Mouse (Mus musculus) midbrain, embryonic 15.5 days (tissue): Measurements from ENCODE around the gene Gm12258. TPM values are rescaled to one million over a fixed set of nuclear protein-coding genes. Genes with fewer than 3 reads are reported as not detected.

Experiments used
- ATAC-seq: fragments of 200-750 bp; cut with Nextera tagmentation; replicated peaks from 2 replicates; pipeline ENCODE4 v1.8.0; 2017; ENCODE audit warnings: moderate TSS enrichment
- H3K27ac ChIP-seq: fragments of 300-500 bp; sonication (generic); 2 replicates; pipeline ENCODE4 v1.5.1; 2015; ENCODE audit warnings: mild to moderate bottlenecking, inconsistent platforms
- H3K27me3 ChIP-seq: fragments of 300-500 bp; sonication (generic); replicated peaks from 2 replicates; pipeline ENCODE4 v1.6.1; 2015; ENCODE audit warnings: inconsistent platforms
- H3K36me3 ChIP-seq: fragments of 300-500 bp; sonication (generic); replicated peaks from 2 replicates; pipeline ENCODE4 v1.6.1; 2015; ENCODE audit warnings: inconsistent platforms
- H3K4me1 ChIP-seq: fragments of 300-500 bp; sonication (generic); 2 replicates; pipeline ENCODE4 v1.6.1; 2015; ENCODE audit warnings: inconsistent platforms
- H3K4me2 ChIP-seq: fragments of 300-500 bp; sonication (generic); 2 replicates; pipeline ENCODE4 v1.6.1; 2015; ENCODE audit warnings: inconsistent platforms, mild to moderate bottlenecking, moderate library complexity
- H3K4me3 ChIP-seq: fragments of 300-500 bp; sonication (generic); 2 replicates; pipeline ENCODE4 v1.5.1; 2015; ENCODE audit warnings: mild to moderate bottlenecking, inconsistent platforms
- H3K9ac ChIP-seq: fragments of 300-500 bp; sonication (generic); 2 replicates; pipeline ENCODE4 v1.6.1; 2015; ENCODE audit warnings: mild to moderate bottlenecking, inconsistent platforms
- H3K9me3 ChIP-seq: fragments of 300-500 bp; sonication (generic); 2 replicates; pipeline ENCODE4 v1.6.1; 2016; ENCODE audit warnings: inconsistent platforms
- WGBS: fragments of 180-500 bp; shearing (Covaris S2); methylation state at CpG from one replicate; pipeline ENCODE4 v1.1.7; 2015; ENCODE audit warnings: mixed read lengths; 5-methylcytosine and 5-hydroxymethylcytosine counted together
- polyA plus RNA-seq: library from polyadenylated mRNA; unstranded; fragments of >200 nt; fragmentation: Nextera tagmentation; extraction: Ambion mirVana; gene quantifications from 2 replicates; pipeline ENCODE4 v1.2.1, GENCODE M21; 2015

Gene Gm12258
- polyA plus RNA-seq, 1 experiment from 2014 or later: 25.4 TPM

DNA sequence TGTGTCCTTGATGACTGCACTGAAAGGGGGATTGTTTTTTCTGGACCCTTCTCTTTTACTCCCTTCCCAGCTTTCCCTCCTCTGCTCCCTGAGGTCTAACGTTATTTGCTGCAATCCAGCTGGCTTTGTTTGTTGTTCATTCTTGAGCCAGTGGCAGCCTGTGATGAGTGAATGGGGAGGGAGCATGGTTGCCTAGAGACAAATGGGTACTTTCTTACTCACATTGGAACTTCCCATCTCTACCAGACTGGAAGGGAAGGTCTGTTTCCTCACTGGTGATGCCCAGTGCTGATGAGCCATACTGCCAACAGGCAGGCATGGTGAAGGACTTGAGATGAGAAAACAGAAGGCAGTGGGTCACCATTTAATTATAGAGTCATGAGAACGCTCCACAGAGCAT lies 2.8 kb downstream of the Gm12258 start:
- Histone ChIP-seq H3K4me3 (no peak overlapping the region), H3K4me2 (no peak overlapping the region), H3K9ac (no peak overlapping the region), H3K27ac (no peak overlapping the region), H3K4me1 (peaks cover 15% of the 10 kb centered on the region), H3K9me3 (no peaks in the 10 kb centered on the region), H3K27me3 (no peaks in the 10 kb centered on the region), H3K36me3 (peaks cover 37% of the 10 kb centered on the region)
- WGBS: 71% methylated on average over 2 of the region's 2 CpGs
- no peak for ATAC-seq

DNA sequence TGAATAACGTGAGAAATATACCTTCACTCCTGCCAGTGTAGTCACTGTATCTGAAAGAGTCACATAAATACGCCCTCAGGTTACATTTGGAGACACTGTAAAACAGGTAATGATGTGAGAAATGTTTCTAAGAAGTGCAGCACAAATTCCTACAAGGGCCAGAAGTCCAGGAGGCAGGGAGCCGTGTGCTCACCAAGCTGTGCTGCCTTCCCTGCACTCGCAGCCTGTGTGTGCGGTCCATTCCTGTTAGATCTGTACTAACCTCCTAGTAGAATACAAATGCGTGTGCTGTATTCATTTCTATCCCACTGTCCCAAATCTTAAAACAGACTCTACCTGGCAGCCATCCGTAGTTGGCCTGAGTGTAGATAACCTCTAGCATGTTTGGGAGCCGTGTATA lies 13.8 kb downstream of the Gm12258 start:
- Histone ChIP-seq H3K27ac (no peak overlapping the region), H3K9ac (no peak overlapping the region), H3K36me3 (peaks cover 50% of the 10 kb centered on the region), H3K4me1 (no peaks in the 10 kb centered on the region), H3K4me2 (no peak overlapping the region), H3K4me3 (no peak overlapping the region), H3K27me3 (no peaks in the 10 kb centered on the region), H3K9me3 (peaks cover 5% of the 10 kb centered on the region)
- ATAC-seq: no peak
- WGBS: 96% methylated on average over 8 of the region's 8 CpGs

DNA sequence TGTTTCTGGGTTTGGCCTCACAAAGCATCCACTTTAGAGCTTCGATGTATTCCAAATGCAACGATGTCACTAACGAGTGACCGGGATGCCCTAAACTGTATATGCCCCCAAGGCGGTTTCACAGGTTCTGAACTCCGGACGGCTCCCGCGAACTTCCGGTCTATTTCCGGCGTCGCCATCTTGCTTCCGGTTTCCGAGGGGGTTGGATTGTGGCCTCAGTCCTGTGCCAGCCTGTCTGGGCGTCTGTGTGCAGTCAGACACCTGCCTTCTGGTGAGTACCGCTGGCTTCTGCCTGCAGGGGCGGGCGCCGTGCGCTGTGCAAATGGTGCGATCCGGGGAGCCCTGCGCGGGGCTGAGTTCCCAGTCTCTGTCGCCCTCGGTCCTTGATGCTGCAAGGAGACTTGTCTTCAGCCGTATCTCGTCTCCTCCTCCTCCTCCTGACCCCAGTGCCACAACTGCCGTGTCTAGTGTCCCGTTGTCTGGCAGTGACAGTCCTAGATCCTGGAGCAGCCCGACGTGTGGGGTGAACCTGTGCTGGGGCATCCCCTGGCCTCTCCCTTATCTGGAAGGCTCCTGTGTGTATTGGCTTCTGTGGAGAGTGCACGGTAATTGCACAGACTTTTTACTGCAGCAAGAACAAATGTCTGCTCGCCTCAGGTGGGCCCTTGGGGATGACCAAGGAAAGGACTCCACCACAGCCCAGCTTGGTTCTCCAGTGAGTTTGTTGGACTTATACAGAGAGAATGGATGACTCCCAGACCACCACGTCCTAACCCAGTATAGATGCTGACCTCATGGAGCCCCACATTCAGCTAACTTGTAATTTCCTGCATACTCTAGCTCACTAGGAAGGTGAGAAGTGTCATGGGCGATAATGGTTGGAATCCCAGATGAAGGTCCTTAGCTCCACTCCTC lies 20.3 kb downstream of the Gm12258 start, which contains the start of gene 2810021J22Rik:
2810021J22Rik (plus strand) TSS at position 178 of the 915 bp plus-strand sequence.
- peaks cover 13% of the 10 kb centered on the region for H3K4me1 ChIP-seq
- H3K4me3 ChIP-seq: peak within 1 kb of the TSS; percentile 70
- WGBS: 6% methylated on average over 37 of the region's 37 CpGs
- peaks cover 8% of the 10 kb centered on the region; the same call in 1 of the 2 replicates for H3K36me3 ChIP-seq
- peak; percentile 92 for ATAC-seq
- peak within 1 kb of the TSS; percentile 76 for H3K4me2 ChIP-seq
- H3K9me3 ChIP-seq: no peaks in the 10 kb centered on the region
- H3K27ac ChIP-seq: peak within 1 kb of the TSS; percentile 85
- H3K9ac ChIP-seq: peak within 1 kb of the TSS; percentile 91
- H3K27me3 ChIP-seq: no peaks in the 10 kb centered on the region

DNA sequence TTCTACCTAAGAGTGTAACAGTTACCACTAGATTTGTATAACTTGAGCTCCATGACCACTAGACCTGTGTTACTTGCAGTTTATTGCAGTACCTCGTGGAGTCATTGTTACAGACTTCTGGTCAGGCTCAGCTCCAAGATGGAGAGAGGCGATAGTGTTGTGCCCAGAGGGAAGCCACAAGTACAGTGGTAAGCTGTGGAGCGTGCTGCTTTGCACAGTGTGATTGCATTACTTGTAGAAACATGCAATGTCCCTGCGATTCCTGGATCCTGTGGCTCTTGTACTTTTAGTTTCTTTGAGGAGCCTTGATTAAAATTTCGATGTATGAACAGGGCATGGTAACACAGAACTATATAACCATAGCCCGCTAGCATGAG lies 21.0 kb downstream of the Gm12258 start:
- H3K9ac ChIP-seq: peak overlapping the region; percentile 91
- 89% methylated on average over 6 of the region's 6 CpGs for WGBS
- H3K4me2 ChIP-seq: peak overlapping the region; percentile 76
- ATAC-seq: 0 out of 2 replicates have a peak, but pooled peaks have one; percentile 7
- peaks cover 8% of the 10 kb centered on the region; the same call in 1 of the 2 replicates for H3K36me3 ChIP-seq
- H3K27me3 ChIP-seq: no peaks in the 10 kb centered on the region
- H3K4me1 ChIP-seq: peaks cover 13% of the 10 kb centered on the region
- peak overlapping the region; percentile 70 for H3K4me3 ChIP-seq
- no peaks in the 10 kb centered on the region for H3K9me3 ChIP-seq
- peak overlapping the region; percentile 85; the same call in 1 of the 2 replicates for H3K27ac ChIP-seq

DNA sequence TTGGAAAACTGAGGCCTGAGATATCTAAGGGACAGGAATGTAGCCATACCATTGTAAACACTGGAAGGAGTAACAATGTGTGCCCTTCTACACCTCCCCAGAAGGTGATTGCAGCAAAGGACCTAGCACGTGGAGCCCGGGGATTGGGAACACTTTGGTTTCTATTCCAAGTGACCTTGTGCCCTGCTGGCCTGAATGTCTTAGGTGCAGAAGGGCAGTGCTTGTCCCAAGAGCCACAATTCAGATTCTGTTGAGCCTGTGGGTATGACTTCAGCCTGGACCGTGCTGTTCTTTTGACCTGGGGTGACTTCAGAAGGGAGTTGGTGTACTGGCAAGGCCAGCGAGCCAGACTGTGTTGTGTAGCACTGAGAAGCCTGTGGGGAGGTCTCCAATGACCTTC lies 24.0 kb downstream of the Gm12258 start:
- WGBS: 94% methylated on average over 4 of the region's 4 CpGs
- ATAC-seq: no peak
- no peak overlapping the region for H3K9ac ChIP-seq
- no peaks in the 10 kb centered on the region for H3K9me3 ChIP-seq
- H3K4me3 ChIP-seq: no peak overlapping the region
- H3K4me2 ChIP-seq: no peak overlapping the region
- H3K36me3 ChIP-seq: peaks cover 10% of the 10 kb centered on the region; the same call in 1 of the 2 replicates
- no peak overlapping the region for H3K27ac ChIP-seq
- H3K27me3 ChIP-seq: no peaks in the 10 kb centered on the region
- H3K4me1 ChIP-seq: peaks cover 13% of the 10 kb centered on the region

DNA sequence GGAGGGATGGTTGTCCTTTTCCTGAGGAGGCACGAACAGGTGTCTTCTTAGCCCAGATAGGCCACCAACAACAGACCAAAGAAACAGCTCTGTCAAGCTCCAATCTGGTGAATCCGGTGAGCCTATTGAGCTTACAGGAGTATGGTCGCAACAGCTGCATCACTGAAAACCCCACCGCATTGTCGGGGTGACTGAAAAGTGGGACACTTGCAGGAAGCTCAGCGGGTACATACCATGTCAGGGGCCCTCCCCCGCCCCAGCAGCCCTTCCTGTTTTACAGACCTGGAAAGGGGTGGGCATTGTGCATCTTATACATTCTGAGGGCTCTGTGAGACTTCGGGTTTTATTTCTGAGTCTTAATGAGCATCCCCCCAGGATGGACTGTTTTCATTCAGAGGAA lies 36.8 kb downstream of the Gm12258 start:
- no peak for ATAC-seq
- WGBS: 90% methylated on average over 8 of the region's 8 CpGs

DNA sequence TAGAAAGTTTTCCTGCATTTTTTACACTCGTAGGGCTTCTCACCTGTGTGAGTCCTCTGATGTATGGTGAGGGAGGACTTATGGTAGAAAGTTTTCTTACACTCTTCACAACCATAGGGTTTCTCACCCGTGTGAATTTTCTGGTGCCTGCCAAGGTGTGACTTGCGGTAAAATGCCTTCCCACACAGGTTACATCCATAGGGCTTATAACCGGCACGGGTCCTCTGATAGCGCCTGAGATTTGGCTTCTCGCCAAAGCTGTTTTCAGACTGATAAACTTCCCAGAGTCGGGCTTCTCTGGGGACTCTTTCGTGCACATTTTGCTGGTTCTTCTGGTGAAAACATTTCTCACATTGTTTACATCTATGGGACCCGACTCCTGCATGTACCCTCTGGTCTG lies 43.6 kb downstream of the Gm12258 start:
- Histone ChIP-seq H3K4me1 (no peaks in the 10 kb centered on the region), H3K36me3 (peaks cover 32% of the 10 kb centered on the region), H3K9me3 (no peaks in the 10 kb centered on the region), H3K9ac (no peak overlapping the region), H3K27ac (no peak overlapping the region), H3K4me3 (no peak overlapping the region), H3K4me2 (no peak overlapping the region), H3K27me3 (no peaks in the 10 kb centered on the region)
- WGBS: 95% methylated on average over 10 of the region's 10 CpGs
- ATAC-seq: no peak

More for the DNA sequence above, 36.8 kb downstream of the Gm12258 start:
- H3K4me1 ChIP-seq: no peaks in the 10 kb centered on the region
- H3K4me2 ChIP-seq: no peak overlapping the region
- no peak overlapping the region for H3K9ac ChIP-seq
- no peak overlapping the region for H3K4me3 ChIP-seq
- H3K27me3 ChIP-seq: no peaks in the 10 kb centered on the region
- H3K27ac ChIP-seq: no peak overlapping the region
- H3K9me3 ChIP-seq: no peaks in the 10 kb centered on the region
- peaks cover 24% of the 10 kb centered on the region for H3K36me3 ChIP-seq

DNA sequence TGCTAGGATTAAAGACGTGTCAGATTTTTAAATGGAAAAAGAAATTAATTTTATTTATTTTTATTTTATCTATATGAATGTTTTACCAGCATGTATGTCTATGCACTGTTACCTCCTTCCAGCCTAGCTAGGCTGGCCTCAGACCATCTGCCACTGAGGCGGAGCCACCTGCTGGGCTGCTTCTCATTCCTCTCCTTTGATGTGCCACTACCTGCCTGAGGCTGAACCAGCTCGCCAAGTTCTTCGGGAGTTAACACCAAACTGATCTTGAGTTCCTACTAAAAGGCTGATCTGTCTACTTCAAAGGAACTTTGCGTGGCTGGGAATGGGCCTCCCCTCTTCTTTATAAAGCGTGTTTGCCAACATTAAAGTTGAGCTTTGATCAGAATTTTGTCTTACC lies 47.5 kb downstream of the Gm12258 start:
- ATAC-seq: no peak
- Histone ChIP-seq H3K36me3 (peaks cover 37% of the 10 kb centered on the region), H3K27me3 (no peaks in the 10 kb centered on the region), H3K9ac (no peak overlapping the region), H3K4me2 (no peak overlapping the region), H3K27ac (no peak overlapping the region), H3K4me3 (no peak overlapping the region), H3K9me3 (no peaks in the 10 kb centered on the region), H3K4me1 (peaks cover 3% of the 10 kb centered on the region; the same call in 1 of the 2 replicates)
- WGBS: 79% methylated on average over 6 of the region's 6 CpGs

DNA sequence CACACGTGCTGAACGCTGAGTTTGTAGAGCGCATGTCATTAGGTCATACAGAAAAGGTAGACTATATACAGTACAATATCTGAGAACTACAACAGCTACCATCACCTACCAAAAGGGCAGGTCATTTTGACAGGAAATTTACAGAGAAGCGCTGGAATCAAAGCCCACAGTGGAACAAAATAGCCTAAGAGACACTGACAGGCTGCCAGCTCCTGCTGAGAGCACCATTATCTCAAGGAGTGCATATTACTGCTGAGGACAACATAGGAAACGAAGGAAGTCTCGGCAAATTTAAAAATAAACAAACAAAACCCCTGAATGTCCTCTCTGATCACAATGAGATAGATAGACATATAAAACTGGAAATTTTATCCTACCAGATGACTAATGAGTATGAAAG lies 50.5 kb downstream of the Gm12258 start:
- Histone ChIP-seq H3K9me3 (no peaks in the 10 kb centered on the region), H3K27ac (no peak overlapping the region), H3K4me1 (peaks cover 13% of the 10 kb centered on the region), H3K36me3 (peaks cover 29% of the 10 kb centered on the region), H3K9ac (no peak overlapping the region), H3K4me2 (no peak overlapping the region), H3K4me3 (no peak overlapping the region), H3K27me3 (no peaks in the 10 kb centered on the region)
- no peak for ATAC-seq
- WGBS: 87% methylated on average over 6 of the region's 6 CpGs

DNA sequence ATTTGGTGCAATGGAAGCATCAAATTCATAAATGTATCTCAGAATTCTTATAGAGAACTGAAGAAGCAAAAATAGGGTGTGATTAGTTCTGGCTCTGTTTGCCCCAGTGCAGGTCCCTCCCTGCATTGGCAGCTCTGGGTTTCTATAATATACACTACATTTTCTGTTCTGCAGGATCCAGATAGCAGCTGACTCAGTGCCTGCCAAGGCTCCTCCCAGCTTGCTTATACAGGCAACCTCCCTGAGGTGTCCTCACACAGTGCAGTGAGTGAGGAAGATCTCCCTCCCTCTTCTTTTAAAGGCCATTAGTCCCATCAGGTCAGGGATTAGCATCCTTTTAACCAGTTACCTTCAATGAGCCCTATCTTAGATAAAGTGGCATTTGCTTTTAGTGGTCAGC lies 54.1 kb downstream of the Gm12258 start:
- H3K4me1 ChIP-seq: peaks cover 29% of the 10 kb centered on the region
- no peak overlapping the region for H3K27ac ChIP-seq
- no peak overlapping the region for H3K4me2 ChIP-seq
- H3K9ac ChIP-seq: no peak overlapping the region
- H3K27me3 ChIP-seq: no peaks in the 10 kb centered on the region
- ATAC-seq: no peak
- H3K36me3 ChIP-seq: peaks cover 15% of the 10 kb centered on the region; the same call in 1 of the 2 replicates
- H3K4me3 ChIP-seq: no peak overlapping the region
- no peaks in the 10 kb centered on the region for H3K9me3 ChIP-seq

DNA sequence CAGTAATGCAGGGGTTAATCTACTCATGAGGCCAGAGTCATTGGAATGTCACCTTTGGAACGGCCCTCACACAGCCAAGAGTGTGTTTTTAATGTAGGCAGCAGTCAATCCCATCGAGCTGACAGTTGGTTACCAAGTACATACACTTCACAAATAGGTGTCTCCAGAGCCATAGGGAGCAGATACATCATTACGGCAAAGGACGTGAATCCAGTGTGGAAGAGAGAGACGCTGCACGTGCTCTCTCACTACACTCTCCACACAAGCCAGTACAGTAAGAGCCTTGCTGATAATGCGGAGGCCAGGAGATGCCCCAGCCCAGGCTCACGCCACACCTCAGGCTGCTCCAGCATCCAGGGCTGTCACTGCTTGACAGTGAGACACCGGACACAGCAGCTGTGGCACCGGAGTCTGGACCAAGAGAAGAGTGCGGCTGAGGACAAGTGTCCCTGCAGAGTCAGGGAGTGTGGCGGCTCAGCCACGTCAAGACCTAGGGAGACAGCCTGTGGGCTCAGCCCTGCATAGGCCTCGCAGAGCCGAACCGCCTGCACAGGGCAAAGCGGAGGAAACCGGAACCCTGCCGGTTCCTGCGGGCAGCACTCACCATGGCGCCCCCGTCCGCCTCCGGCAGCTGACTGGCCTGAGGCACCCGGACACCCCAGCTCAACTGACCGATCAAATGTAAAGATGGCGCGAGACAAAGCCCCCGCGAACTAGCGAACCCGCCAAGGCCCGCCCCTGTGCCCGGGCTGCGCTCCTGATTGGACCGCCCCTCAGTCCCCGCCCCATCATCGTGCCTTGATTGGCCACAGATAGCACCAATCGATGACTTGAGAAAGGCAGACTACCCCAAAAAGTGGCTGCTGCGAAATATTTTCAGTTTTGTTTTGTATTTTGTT lies 56.8 kb downstream of the Gm12258 start, which contains the start of gene Zfp39:
Zfp39 (minus strand) TSS at position 715 of the 899 bp plus-strand sequence.
- Histone ChIP-seq H3K4me2 (peak within 1 kb of the TSS; percentile 78), H3K9me3 (no peaks in the 10 kb centered on the region), H3K4me1 (peaks cover 26% of the 10 kb centered on the region), H3K9ac (peak within 1 kb of the TSS; percentile 80), H3K4me3 (peak within 1 kb of the TSS; percentile 59), H3K27ac (peak within 1 kb of the TSS; percentile 80), H3K36me3 (peaks cover 11% of the 10 kb centered on the region; the same call in 1 of the 2 replicates), H3K27me3 (no peaks in the 10 kb centered on the region)
- ATAC-seq: peak; percentile 99
- under 1% methylated on average over 40 of the region's 40 CpGs for WGBS

DNA sequence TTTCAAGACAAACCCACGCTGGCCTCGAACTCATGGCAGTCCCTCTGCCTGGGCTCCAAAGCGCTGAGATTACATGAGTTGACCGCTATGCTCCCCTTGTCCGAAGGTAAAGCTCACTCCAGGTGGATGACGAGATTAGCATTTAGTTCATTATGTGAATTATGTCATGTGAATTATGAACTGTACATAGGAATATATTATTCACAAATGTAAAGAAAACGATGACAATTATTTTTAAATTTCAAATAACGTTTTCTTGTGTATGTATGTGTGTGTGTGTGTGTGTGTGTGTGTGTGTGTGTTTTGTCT lies 57.4 kb downstream of the Gm12258 start:
- H3K27ac ChIP-seq: peak overlapping the region; percentile 60; the same call in 1 of the 2 replicates
- H3K4me1 ChIP-seq: peaks cover 25% of the 10 kb centered on the region
- H3K9me3 ChIP-seq: no peaks in the 10 kb centered on the region
- 2% methylated on average over 8 of the region's 8 CpGs for WGBS
- H3K9ac ChIP-seq: no peak overlapping the region
- H3K36me3 ChIP-seq: peaks cover 11% of the 10 kb centered on the region; the same call in 1 of the 2 replicates
- ATAC-seq: peak; percentile 51
- H3K27me3 ChIP-seq: no peaks in the 10 kb centered on the region
- peak overlapping the region; percentile 78 for H3K4me2 ChIP-seq
- peak overlapping the region; percentile 59 for H3K4me3 ChIP-seq
